Mouse (Mus musculus): ENCODE results near the gene Gm18336. TPM values are rescaled to one million over a fixed set of nuclear protein-coding genes. Genes with fewer than 3 reads are reported as not detected.
A peak's percentile ranks its signal among the peaks of the same experiment; 100 is the strongest.
"Not testable (repeated sequence)": the region's sequence is repeated elsewhere in the genome, so short reads cannot be mapped to it uniquely, and the experiment has no call there.

Gene Gm18336
- not detected in 2 replicates for polyA plus RNA-seq (2014; fragmentation: Nextera tagmentation; extraction: Ambion mirVana)

GRCm38 (mm10) chrX:73398636-73399035 lies at the start of gene Gm18336:
Gene Gm18336, minus strand, starts transcription at chrX:73398736.
- H3K4me1 ChIP-seq (ENCODE audit: control insufficient read depth, insufficient read depth, low read length); H3K27ac ChIP-seq (ENCODE audit: low read depth, low read length); ATAC-seq (ENCODE audit: low FRiP score); H3K9me3 ChIP-seq (ENCODE audit: control insufficient read depth, low read length); H3K36me3 ChIP-seq (ENCODE audit: control insufficient read depth, insufficient read depth, low read length); H3K4me3 ChIP-seq (ENCODE audit: low read depth, low read length); H3K27me3 ChIP-seq (ENCODE audit: control insufficient read depth, insufficient read depth, low read length); H3K4me2 ChIP-seq; DNase-seq (ENCODE audit: low spot score, missing footprints); H3K9ac ChIP-seq (ENCODE audit: low read length): not testable (repeated sequence)
- WGBS, result 88% methylated on average over 1 of the region's 2 CpGs

- Histone ChIP-seq H3K36me3 (ENCODE audit: control insufficient read depth, insufficient read depth, low read length) (no peaks in the 10 kb centered on the region), H3K27ac (ENCODE audit: low read depth, low read length) (no peak overlapping the region), H3K9ac (ENCODE audit: low read length) (no peak overlapping the region), H3K27me3 (ENCODE audit: control insufficient read depth, insufficient read depth, low read length) (no peaks in the 10 kb centered on the region), H3K4me1 (ENCODE audit: control insufficient read depth, insufficient read depth, low read length) (no peaks in the 10 kb centered on the region), H3K9me3 (ENCODE audit: control insufficient read depth, low read length) (no peaks in the 10 kb centered on the region), H3K4me2 (no peak overlapping the region), H3K4me3 (ENCODE audit: low read depth, low read length) (no peak overlapping the region)
- no peak for ATAC-seq (ENCODE audit: low FRiP score)
- no peak for DNase-seq (ENCODE audit: low spot score, missing footprints)
- WGBS, result 63% methylated on average over 2 of the region's 2 CpGs
Observed at GRCm38 (mm10) chrX:73441428-73441827, 42.9 kb upstream of the Gm18336 start.

- Histone ChIP-seq H3K4me3 (ENCODE audit: low read depth, low read length) (no peak within 1 kb of the TSS), H3K4me2 (no peak within 1 kb of the TSS), H3K9me3 (ENCODE audit: control insufficient read depth, low read length) (no peaks in the 10 kb centered on the region), H3K36me3 (ENCODE audit: control insufficient read depth, insufficient read depth, low read length) (no peaks in the 10 kb centered on the region), H3K27ac (ENCODE audit: low read depth, low read length) (no peak within 1 kb of the TSS), H3K27me3 (ENCODE audit: control insufficient read depth, insufficient read depth, low read length) (no peaks in the 10 kb centered on the region), H3K9ac (ENCODE audit: low read length) (no peak within 1 kb of the TSS), H3K4me1 (ENCODE audit: control insufficient read depth, insufficient read depth, low read length) (no peaks in the 10 kb centered on the region)
- ATAC-seq (ENCODE audit: low FRiP score), result no peak
- 85% methylated on average over 11 of the region's 11 CpGs for WGBS
- no peak for DNase-seq (ENCODE audit: low spot score, missing footprints)
Observed at GRCm38 (mm10) chrX:73435252-73435651, 36.7 kb upstream of the Gm18336 start, which contains the start of gene Trex2. Gene Trex2, minus strand, starts transcription at chrX:73435344.

- Histone ChIP-seq H3K27ac (ENCODE audit: low read depth, low read length) (no peak overlapping the region), H3K27me3 (ENCODE audit: control insufficient read depth, insufficient read depth, low read length) (no peaks in the 10 kb centered on the region), H3K36me3 (ENCODE audit: control insufficient read depth, insufficient read depth, low read length) (no peaks in the 10 kb centered on the region), H3K4me1 (ENCODE audit: control insufficient read depth, insufficient read depth, low read length) (no peaks in the 10 kb centered on the region), H3K4me3 (ENCODE audit: low read depth, low read length) (no peak overlapping the region), H3K9ac (ENCODE audit: low read length) (no peak overlapping the region), H3K9me3 (ENCODE audit: control insufficient read depth, low read length) (no peaks in the 10 kb centered on the region), H3K4me2 (no peak overlapping the region)
- ATAC-seq (ENCODE audit: low FRiP score), result no peak
- 84% methylated on average over 5 of the region's 5 CpGs for WGBS
- DNase-seq (ENCODE audit: low spot score, missing footprints), result no peak
Observed at GRCm38 (mm10) chrX:73432850-73433249, 34.3 kb upstream of the Gm18336 start.

GRCm38 (mm10) chrX:73430036-73430435 lies 31.5 kb upstream of the Gm18336 start:
- Histone ChIP-seq H3K4me2 (no peak overlapping the region), H3K4me3 (ENCODE audit: low read depth, low read length) (no peak overlapping the region), H3K27me3 (ENCODE audit: control insufficient read depth, insufficient read depth, low read length) (no peaks in the 10 kb centered on the region), H3K9me3 (ENCODE audit: control insufficient read depth, low read length) (no peaks in the 10 kb centered on the region), H3K9ac (ENCODE audit: low read length) (no peak overlapping the region), H3K27ac (ENCODE audit: low read depth, low read length) (no peak overlapping the region), H3K36me3 (ENCODE audit: control insufficient read depth, insufficient read depth, low read length) (no peaks in the 10 kb centered on the region), H3K4me1 (ENCODE audit: control insufficient read depth, insufficient read depth, low read length) (no peaks in the 10 kb centered on the region)
- ATAC-seq (ENCODE audit: low FRiP score) (no peak), DNase-seq (ENCODE audit: low spot score, missing footprints) (no peak)
- 75% methylated on average over 2 of the region's 2 CpGs for WGBS

GRCm38 (mm10) chrX:73412767-73413166 lies 14.2 kb upstream of the Gm18336 start:
- Histone ChIP-seq H3K27ac (ENCODE audit: low read depth, low read length) (no peak overlapping the region), H3K4me2 (no peak overlapping the region), H3K9me3 (ENCODE audit: control insufficient read depth, low read length) (no peaks in the 10 kb centered on the region), H3K9ac (ENCODE audit: low read length) (no peak overlapping the region), H3K27me3 (ENCODE audit: control insufficient read depth, insufficient read depth, low read length) (no peaks in the 10 kb centered on the region), H3K36me3 (ENCODE audit: control insufficient read depth, insufficient read depth, low read length) (no peaks in the 10 kb centered on the region), H3K4me1 (ENCODE audit: control insufficient read depth, insufficient read depth, low read length) (no peaks in the 10 kb centered on the region), H3K4me3 (ENCODE audit: low read depth, low read length) (no peak overlapping the region)
- DNase-seq (ENCODE audit: low spot score, missing footprints) (no peak), ATAC-seq (ENCODE audit: low FRiP score) (no peak)
- 29% methylated on average over 1 of the region's 1 CpGs for WGBS

- ATAC-seq (ENCODE audit: low FRiP score) (no peak), DNase-seq (ENCODE audit: low spot score, missing footprints) (no peak)
- 17% methylated on average over 20 of the region's 20 CpGs for WGBS
- Histone ChIP-seq H3K4me1 (ENCODE audit: control insufficient read depth, insufficient read depth, low read length) (no peaks in the 10 kb centered on the region), H3K27ac (ENCODE audit: low read depth, low read length) (no peak within 1 kb of the TSS), H3K27me3 (ENCODE audit: control insufficient read depth, insufficient read depth, low read length) (no peaks in the 10 kb centered on the region), H3K4me2 (peak within 1 kb of the TSS; percentile 36), H3K36me3 (ENCODE audit: control insufficient read depth, insufficient read depth, low read length) (no peaks in the 10 kb centered on the region), H3K9ac (ENCODE audit: low read length) (peak within 1 kb of the TSS; percentile 24; the same call in 1 of the 2 replicates), H3K4me3 (ENCODE audit: low read depth, low read length) (peak within 1 kb of the TSS; percentile 15; the same call in 1 of the 2 replicates), H3K9me3 (ENCODE audit: control insufficient read depth, low read length) (no peaks in the 10 kb centered on the region)
Observed at GRCm38 (mm10) chrX:73410880-73411517, 12.5 kb upstream of the Gm18336 start, which contains the start of gene Zfp92. Gene Zfp92, plus strand, starts transcription at chrX:73411096.

- no peak overlapping the region for H3K4me2 ChIP-seq
- H3K36me3 ChIP-seq (ENCODE audit: control insufficient read depth, insufficient read depth, low read length), result no peaks in the 10 kb centered on the region
- H3K9ac ChIP-seq (ENCODE audit: low read length), result no peak overlapping the region
- no peak overlapping the region for H3K27ac ChIP-seq (ENCODE audit: low read depth, low read length)
- no peak overlapping the region for H3K4me3 ChIP-seq (ENCODE audit: low read depth, low read length)
- no peaks in the 10 kb centered on the region for H3K27me3 ChIP-seq (ENCODE audit: control insufficient read depth, insufficient read depth, low read length)
- no peaks in the 10 kb centered on the region for H3K4me1 ChIP-seq (ENCODE audit: control insufficient read depth, insufficient read depth, low read length)
- no peak for ATAC-seq (ENCODE audit: low FRiP score)
- DNase-seq (ENCODE audit: low spot score, missing footprints), result no peak
- 90% methylated on average over 12 of the region's 12 CpGs for WGBS
- H3K9me3 ChIP-seq (ENCODE audit: control insufficient read depth, low read length), result no peaks in the 10 kb centered on the region
Observed at GRCm38 (mm10) chrX:73401616-73402015, 3.1 kb upstream of the Gm18336 start.

- DNase-seq (ENCODE audit: low spot score, missing footprints) (no peak), ATAC-seq (ENCODE audit: low FRiP score) (no peak)
- no peak overlapping the region for H3K9ac ChIP-seq (ENCODE audit: low read length)
- no peaks in the 10 kb centered on the region for H3K27me3 ChIP-seq (ENCODE audit: control insufficient read depth, insufficient read depth, low read length)
- H3K4me3 ChIP-seq (ENCODE audit: low read depth, low read length), result no peak overlapping the region
- no peak overlapping the region for H3K27ac ChIP-seq (ENCODE audit: low read depth, low read length)
- no peak overlapping the region for H3K4me2 ChIP-seq
- 93% methylated on average over 20 of the region's 20 CpGs for WGBS
- H3K36me3 ChIP-seq (ENCODE audit: control insufficient read depth, insufficient read depth, low read length), result no peaks in the 10 kb centered on the region
- no peaks in the 10 kb centered on the region for H3K4me1 ChIP-seq (ENCODE audit: control insufficient read depth, insufficient read depth, low read length)
- H3K9me3 ChIP-seq (ENCODE audit: control insufficient read depth, low read length), result no peaks in the 10 kb centered on the region
Observed at GRCm38 (mm10) chrX:73400951-73401350, 2.4 kb upstream of the Gm18336 start.
